Mouse (Mus musculus) frontal cortex, adult (tissue): ENCODE data around the gene Plac1.
A peak's percentile ranks its signal among the peaks of the same experiment; 100 is the strongest.

Experiments used
- ATAC-seq: cut with Nextera tagmentation; 2 replicates; pipeline ENCODE4 v1.9.2; 2017; ENCODE audit warnings: mild to moderate bottlenecking, moderate library complexity, mixed read lengths; ENCODE audit not compliant: low TSS enrichment

The Plac1 gene

DNA sequence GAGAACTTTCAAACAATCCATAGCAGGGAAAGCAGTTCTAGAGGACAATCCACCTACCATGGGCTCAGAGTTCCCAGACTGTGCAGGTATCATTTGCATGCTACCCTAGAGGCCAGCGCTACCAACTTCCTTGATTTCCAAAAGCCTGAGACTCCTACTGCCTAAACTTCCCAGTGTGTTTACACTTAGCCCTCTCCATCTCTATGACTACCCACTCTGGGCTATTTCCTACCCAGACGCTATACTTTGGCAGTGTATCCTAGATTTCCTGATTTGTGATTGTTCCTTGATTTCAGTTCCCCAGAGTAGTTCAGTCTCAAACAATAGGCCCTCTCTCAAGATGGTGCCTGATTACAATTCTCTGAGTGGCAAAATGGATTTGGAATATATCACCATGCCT lies 132.8 kb downstream of the Plac1 start:
- ATAC-seq: no peak

DNA sequence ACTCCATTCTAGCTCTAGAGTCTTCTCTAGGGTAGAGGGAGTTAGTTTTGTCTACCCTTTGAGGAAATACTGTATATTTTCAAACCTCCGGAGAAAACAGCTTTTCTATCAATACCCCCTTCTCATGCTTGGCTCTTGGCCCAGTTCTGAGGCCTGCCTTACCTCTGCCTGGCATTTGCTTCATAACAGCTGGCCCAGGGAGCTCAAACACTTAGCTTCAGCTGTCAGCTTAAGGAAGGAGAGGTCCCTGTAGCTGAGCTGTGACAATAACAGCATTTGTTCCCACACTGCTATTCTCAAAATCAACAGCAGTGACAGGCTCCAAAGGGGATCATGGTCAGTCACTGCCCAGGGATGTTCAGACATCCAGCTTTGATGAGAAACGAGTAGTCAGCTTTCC lies 138.7 kb downstream of the Plac1 start:
- ATAC-seq: no peak

DNA sequence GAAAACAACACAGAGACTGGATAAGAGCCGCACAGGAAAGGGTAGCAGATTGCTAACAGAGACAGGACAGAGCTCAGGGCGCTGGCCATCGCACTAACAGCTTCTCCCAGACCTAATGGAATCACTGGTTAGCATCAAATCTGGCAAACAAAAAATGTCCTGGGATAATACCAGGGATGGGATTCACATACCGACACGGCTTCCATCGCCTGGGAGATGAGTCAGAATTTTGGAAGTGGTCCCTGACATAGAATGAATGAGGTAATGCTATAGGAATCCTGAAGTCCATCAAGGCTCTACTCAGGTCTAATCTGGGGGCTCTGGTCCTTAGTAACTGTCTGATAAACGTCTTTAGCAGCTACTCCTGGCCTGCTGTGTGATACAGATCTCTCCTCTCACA lies 140.0 kb downstream of the Plac1 start:
- no peak for ATAC-seq

DNA sequence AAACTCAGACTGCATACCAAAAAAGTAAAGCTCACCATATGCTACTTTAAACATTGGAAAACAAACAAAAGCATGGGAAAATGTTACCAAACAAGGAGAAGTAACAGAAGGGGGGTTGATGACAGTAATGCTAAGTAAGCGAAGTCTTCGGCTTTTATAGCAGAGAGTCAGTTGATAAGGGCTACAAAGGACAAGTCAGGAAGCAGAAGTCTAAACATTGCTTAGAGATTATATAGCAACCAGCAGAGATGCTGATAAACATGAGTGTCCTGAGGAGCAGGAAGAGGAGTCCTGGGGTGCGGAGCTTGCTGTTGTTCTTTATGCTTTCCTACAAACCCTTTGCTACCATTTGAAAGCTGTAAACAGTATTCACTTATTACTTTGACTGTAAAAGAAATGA lies 140.6 kb downstream of the Plac1 start:
- ATAC-seq: no peak

DNA sequence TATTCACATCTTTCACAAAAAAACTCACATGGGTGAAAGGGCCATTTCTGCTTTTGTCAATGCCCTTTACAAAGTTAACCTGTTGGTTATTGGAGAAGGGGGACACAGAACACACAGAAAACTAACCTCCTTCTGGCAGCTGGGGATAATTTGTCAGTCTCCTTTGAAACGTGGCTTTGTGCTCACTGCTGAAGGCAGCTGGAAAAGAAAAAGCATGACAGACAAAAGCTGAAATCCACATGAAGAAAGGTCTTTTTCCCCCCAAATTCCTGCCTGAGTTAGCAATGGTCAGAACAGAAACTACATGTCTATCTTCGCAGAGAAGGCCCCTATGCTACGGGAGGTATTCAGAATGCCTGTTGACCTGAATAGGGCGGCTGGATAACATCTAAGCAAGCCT lies 141.6 kb downstream of the Plac1 start:
- no peak for ATAC-seq

DNA sequence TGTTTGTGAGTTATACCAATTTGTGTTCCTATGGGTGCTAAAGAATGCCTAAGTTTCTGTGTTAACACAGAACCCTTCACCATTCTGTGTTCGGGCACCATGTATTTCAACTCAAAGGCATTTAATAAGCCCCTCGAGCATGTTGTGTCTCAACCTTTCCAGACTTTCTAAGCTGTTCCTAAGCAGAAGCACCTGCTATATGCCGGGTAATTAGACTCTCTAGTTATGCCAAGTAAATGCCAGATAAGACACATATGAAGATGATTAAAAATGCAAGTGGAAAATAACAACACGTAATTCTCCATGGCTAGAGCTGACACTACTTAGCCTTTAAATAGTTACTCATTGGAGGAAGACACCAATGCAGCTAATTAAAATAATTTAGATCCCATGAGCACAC lies 142.1 kb downstream of the Plac1 start:
- no peak for ATAC-seq

DNA sequence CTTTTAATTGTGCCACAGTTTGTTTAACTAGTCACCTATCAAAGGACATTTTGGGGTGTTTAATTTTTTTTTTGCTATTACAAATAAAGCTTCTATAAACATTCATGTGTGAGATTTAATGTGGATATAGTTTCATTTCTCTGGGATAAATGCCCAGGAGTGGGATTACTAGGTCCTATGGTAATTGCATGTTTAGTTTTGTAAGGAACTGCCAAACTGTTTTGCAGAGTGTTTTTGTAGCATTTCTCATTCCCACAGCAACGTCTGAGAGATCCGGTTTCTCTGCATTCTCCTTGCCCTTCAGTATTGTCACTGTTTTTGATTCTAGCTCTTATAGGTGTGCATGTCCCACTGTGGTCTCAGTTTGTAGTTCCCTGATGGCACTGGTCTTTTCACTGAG lies 146.5 kb downstream of the Plac1 start:
- no peak for ATAC-seq

DNA sequence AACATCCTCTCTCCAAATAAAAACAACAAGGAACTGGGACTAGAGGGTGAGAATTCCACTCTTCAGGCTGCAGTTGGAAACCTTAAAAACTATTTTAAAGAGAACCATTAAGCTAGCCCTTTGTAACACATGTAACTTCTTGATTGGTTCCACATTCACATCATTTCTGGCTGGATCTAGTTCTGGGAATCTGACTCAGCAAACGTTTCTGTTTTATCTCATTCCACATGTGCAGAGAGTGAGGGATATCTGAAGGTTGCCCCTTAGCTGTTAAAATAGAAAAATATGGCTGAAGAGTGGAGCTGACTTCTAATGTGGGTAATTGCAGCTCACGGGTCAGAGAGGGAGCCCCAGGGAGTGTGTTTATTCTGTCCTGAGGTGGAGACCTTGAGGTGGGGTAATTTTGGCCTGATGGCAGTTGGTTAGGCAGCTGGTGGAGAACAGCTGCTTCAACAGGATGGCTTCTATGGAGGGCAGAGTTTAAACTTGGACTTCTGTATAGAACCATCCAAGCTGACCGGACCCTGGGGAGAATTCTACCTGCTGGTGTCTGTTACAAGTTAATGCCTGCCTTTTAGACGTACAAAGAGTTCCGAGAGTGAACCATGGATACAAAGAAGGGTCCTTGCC lies 151.1 kb downstream of the Plac1 start:
- no peak for ATAC-seq

DNA sequence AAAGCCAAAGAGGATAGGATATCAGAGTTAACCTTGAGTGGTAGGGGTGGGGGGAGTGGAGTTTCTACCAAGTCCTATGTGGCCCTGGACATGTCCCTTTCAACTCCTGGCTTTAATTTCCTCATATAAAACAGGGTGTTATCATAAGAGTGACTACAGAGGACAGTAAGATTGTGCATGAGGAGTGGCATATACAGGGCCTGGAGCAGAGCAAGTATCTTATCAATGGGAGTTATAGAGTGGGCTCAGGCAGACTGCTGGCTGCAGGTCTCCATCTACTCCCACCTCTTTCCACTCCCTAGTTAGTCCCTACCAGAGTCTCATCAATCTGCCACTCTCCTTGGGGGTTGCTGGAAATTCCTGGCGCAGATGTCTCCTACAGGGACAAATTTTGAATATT lies 152.7 kb downstream of the Plac1 start:
- no peak for ATAC-seq

DNA sequence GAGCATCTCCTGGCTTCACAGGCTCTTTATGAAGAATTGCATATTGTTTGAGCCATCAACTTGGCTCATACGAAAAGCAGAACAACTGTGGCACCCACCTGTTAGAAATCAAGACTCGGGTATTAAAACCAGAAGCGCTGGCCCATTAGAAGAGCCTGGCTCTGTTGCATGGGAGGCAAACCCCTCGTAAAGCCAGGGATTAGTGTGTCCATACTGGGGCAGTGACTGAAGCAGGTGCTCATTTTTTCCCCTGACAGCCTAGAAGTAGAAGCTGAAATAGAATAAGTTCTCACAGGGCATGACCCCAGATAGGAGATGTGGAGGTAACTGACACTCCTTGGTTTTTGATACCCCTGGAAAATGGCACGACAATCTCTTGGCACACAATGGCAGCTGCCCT lies 154.4 kb downstream of the Plac1 start:
- ATAC-seq: no peak

DNA sequence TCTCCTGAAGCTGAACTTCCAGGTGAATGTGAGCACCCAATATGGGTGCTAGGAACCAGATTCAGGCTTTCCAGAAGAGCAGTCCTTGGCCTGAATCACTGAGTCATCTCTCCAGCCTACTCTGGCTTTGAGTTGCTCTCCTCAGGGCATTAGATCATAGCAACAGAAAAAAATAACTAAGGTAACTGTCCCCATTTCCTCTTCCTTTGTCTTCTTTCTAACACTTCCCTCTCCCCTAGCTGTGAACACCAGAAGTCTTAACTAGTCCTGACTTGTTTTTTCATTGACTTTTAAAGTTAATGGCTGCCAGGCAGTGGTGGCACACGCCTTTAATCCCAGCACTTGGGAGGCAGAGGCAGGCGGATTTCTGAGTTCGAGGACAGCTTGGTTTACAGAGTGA lies 175.5 kb downstream of the Plac1 start:
- no peak for ATAC-seq

DNA sequence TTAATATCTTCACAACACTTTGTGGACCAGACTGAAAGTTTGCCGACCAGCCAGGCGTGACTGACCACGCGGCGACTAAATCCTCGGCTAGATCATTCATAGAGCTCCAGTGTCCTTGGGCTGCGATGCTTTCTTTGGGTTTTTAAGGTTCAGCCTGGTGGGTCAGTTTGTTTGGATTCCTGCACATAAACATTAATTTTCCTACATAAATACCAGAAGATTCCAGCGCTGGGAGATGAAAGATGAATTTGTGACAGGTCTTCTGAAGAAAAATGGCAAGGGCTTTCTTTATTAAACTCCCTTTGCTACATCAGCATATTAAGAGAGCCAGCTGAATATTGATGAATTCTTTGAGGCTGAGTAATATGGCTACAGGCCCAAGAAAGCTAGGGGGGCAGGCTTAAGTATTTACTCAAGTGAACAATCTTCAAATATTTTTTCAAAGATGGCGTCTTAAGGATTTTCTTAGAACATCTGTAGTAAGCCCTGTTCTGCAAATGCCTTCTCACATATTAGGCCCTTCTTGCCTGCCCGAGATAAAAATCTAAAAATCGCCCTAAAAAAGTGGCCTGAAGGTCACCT lies 180.4 kb downstream of the Plac1 start:
- ATAC-seq: no peak

DNA sequence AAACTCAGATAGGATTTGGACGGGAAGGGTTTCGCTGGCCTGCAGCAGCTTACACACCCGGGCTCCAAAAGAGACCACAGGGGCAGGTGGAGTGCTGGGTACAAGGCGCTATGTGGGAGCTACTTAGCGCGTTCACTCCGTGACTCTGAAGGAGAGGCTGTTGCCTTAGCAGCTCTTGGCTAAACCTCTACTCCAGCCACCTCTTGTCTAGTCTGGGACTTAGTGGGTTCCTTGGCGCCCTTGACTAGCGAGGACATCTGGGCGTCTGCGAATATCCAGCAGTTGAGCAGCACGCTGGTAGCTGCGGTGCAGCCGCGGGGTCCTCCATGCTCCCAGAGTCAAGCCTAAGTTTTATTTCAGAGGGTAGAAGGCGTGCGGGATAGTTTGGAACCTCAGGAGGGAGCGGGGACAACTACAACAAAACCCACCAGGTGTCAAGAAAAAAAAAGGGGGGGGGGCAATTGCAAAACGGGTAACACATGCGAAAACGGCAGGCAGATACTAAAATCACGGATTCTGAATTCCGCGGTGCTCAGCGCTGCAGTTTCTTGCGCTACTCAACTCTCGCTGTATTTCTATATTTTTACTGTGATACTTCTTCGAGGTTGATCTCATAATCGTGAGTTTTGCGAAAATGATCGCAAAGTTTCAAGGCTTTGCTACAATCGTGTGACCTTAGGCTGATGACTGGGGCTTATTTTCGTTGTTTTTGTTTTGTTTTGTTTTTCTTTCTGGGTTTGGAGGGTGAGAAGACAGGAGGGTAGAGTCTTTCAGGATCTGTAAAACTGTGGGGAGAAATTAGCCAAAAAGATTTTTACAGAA lies 181.2 kb downstream of the Plac1 start:
- no peak for ATAC-seq

DNA sequence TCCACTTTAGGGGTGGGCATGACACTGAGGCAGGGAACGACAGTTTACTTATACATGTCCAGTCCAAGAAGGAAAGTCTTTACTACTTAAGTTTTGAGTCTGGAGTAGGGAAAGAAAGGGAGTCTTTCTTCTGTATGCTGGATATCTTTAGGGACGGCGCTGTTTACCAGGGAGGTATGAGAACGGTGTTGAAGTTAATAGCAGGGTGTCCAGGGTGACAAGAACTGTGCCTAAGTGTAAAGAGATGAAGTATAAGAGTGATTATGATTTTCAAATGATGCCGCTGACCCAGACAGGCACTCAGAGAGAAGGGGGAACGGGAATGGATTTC lies 182.2 kb downstream of the Plac1 start:
- no peak for ATAC-seq

DNA sequence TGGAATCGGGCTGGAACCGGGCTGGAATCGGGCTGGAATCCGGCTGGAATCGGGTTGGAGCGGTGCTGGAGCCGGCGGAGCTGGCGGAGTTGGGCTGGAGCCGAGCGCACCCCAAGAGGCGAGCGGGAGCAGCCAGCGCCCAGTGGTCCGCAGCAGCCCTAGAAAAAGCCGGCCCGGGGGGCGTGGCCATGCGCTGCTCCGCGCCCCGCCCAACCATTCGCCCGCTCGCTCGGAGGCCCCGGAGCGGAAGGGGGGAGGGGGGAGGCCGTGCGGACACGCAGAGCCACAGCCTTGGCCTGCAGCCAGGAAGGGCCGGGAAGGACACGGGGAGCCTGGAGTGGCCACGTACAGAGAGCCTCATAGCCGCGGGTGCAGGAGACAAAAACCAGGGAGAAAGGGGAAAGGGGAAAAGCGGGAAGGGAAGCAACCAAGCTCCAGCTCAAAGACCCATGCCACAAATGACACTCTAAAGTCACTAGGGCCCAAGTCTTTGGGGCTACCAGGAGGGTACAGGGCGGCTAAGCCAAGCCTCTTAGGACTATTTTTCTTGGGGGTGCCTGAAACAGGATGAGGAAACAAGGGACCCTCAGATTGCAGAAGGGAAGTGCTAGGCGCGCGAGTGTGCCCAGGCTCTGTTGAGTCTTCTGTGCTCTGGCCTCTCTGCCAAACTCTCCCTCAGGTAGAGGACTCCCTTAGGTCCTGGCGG lies 182.7 kb downstream of the Plac1 start:
- ATAC-seq: 0 out of 2 replicates have a peak, but pooled peaks have one; percentile 16

DNA sequence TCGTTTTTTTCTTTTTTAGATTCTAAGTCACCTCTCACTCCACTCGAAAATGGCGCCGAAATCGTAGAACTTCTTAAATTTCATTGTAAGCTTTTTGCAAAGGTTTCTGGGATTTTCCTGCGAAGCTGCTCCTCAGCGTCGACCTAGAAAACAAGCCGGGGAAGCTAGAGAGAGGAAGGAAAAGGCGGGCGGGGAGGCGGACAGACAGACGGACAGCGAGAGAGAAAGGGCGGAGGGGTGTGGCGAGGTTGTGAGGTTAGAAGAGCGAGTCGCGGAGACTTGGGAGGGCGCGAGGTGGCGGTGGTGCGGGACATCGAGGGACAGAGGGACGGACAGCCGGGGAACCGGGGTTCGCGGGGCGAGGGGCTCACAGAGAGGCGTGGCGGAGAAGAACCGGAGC lies 183.3 kb downstream of the Plac1 start:
- no peak for ATAC-seq

DNA sequence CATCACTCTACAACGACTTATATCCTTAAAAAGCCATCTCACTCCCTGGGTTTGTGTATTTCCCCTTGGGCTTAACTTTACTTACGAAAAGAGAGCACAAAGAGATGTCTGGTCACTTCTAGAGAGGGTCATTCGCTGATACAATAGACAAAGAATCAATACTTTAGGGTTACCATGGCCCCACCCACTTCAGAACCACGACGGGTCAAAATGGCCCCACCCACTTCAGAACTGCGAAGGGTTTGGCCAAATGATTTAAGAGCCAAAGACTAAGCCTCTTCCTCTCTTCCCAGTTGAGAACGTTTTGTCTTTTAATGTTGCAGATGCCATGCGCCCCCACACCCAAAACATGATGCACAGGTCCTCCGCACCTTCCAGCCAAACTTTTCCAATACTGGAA lies 184.1 kb downstream of the Plac1 start:
- no peak for ATAC-seq

DNA sequence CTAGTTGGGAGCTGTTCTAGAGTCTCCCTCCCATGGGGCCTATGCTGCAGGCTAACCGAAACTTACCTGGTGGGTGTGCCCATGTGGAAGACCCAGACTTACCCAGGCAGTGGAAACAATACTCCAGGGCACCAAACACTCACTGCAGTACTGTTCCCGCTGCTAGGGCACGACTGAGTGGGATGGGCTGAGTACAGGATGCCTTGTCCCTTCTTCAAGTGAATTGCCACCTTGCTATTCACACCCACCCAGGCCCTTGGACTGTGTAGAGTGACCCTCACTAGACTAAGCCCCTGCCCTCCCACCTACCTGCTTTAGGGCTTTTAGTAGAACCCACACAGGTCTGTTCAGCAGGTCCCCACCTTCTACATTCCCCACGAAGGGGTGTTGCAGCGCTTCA lies 186.0 kb downstream of the Plac1 start:
- ATAC-seq: no peak

DNA sequence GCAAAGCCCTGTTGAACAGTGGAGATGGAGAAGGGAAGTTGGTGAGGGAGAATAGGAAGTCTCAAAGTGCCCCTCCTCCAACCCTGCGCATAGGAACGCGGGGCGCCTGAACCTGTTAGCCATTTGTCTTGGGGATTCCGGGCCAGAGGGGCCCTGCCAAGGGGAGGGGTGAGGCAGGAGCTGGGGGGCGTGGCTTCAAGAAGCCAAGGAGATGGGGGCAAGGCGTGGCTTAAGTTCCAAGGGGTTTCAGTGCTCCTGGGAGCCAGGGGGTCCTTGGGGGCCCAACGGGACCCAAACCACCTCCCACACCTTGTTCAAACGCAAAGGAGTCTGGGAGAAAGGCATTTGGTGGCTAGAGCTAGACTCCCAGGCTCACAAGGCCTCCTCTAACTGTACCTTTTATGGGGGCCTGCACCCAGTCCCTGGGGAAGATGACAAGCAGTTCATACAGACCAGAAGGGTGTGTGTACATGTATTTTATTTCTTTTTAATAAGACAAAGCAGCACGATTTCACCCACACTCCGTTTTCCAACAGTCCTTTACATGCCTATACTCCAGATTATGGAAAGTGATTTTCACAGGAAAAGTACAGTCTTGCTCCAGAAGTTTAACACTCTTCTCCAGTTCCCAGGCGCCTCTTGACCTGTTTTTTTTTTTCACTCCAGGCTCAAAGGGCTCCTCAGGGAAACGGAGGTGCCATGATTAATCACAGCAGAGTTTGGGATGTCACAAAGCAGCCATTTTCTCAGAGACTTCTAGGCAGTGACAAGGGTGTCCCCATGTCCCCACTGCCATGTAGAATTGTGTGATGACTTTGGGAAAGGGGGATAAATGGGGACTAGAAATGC lies 187.0 kb downstream of the Plac1 start:
- ATAC-seq: no peak

DNA sequence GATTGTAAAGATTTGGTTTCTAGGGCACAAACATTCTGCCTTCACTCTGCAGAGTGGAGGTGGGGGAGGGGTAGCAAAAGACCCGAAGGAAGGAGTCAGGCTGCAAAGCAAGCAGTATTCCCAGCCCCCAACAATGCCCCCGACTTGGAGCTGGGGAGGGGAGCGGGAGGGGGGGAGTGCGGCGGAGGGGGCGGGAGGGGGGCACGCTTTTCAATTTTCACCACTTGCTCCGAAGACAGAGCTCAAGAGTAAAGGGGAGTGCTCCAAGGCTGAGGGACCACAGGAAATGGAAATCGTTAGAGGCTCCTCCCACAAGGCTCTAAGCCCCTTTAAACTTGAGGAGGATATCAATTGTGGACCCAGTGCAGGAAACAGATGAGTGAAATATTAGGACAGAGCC lies 189.6 kb downstream of the Plac1 start:
- no peak for ATAC-seq

DNA sequence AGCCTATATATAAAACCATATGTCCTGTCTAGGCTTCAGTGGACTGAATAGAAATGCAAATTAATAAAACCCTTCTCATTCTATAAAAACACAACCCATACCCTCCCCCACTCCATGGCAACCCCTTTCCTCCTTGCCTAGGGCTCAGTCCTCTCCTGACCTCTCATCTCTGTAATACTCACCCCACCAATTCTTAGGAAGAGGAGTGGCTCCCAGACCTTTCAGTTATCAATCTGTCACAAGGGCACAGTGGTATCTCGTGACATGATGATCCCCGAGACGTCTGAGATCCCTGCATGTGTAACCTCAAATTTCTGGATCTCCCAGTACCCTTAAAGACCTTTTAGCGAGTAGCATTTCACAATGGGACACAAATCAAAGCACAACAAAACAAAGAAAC lies 190.7 kb downstream of the Plac1 start:
- ATAC-seq: no peak

DNA sequence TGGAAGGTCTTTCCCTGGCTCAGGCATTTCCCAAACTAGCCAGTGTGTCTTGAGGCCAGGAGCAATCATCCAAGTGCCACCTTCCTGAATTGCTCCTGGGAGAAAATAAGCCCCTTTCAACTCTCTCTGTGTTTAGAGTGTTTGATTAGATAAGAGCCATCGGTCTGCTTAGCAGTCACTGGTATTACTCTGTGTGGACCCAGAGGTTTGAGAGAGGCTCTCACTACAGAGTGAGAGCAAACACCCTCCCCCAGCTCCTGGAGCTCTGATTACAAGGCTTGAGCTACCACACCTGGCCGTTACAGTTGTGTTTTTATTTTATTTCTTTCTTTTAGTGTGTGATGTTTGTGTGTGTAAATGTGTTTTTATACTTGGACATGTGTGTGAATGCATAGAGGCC lies 193.0 kb downstream of the Plac1 start:
- no peak for ATAC-seq
